12 mouse cellular contexts compared by ENCODE assay signal in the genomic region with DNA sequence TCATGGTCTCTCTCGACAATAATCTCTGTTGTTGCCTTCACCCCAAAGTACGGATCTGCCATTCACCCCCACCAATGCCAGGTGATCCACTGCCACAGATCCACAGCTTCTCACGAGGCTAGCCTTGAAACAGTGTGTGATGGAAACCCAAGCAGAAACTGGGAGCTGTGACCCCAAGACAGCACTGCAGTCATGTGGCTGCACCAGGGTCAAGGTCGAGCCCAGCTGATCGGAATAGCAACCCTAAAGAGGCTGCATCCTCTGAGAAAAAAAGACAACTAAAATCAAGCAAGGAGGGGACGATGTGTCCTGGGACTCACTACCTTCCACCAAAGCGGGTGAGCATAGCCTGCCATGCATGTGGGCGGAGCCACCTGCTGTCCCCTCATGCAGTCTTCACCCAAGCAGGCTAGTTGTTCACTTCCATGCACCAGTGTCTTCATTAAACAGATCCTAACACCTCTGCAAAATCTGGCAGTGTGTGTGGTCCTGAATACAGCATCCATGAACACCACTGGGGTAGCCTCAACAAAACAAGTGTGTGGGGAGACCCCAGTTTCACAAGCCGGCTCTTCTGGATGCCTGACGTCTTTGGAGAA. TPM values are rescaled to one million over a fixed set of nuclear protein-coding genes. Genes with fewer than 3 reads are reported as not detected.
DNase-seq lines count a peak whose midpoint lies in the region; ATAC-seq and TF ChIP-seq lines count a peak whose summit lies in the region.
"Had no signal": no experiment of that assay in that cellular context is flagged by ENCODE, and none has a peak within 500 bp of the region (broad histone marks: within the 10 kb centered on the region; RNA-seq: fewer than 3 reads in every experiment).

No protein-coding gene starts in this region.

- no peak overlapping the region for H3K9ac ChIP-seq in heart, embryonic 16.5 days (ENCODE audit: low read length)
- H3K9ac ChIP-seq in lung, embryonic 15.5 days, result no peak overlapping the region
- H3K9ac ChIP-seq in embryonic facial prominence, embryonic 15.5 days, result no peak overlapping the region
- H3K9ac ChIP-seq in limb, embryonic 14.5 days (ENCODE audit: low read depth, low read length, severe bottlenecking), result no peak overlapping the region

- no peak for DNase-seq in heart, postnatal 25 days (ENCODE audit: low spot score)
- DNase-seq in lung, postnatal 4 days, result no peak
- no peak for DNase-seq in limb, embryonic 14.5 days (ENCODE audit: low spot score)
- DNase-seq in left cerebral cortex, postnatal 4 days, result no peak
- DNase-seq: cerebellum, adult 8-10 months; thymus, adult 18-20 months had no signal

- intact Hi-C loops in heart, postnatal 25 days (cut with DNase I), result no loop called here
- intact Hi-C loops in left cerebral cortex, postnatal 4 days (cut with DNase I), result no loop called here

- no peaks in the 10 kb centered on the region for H3K36me3 ChIP-seq in heart, embryonic 16.5 days (ENCODE audit: control insufficient read depth, insufficient read depth)
- no peaks in the 10 kb centered on the region for H3K36me3 ChIP-seq in lung, embryonic 15.5 days
- H3K36me3 ChIP-seq in embryonic facial prominence, embryonic 15.5 days, result no peaks in the 10 kb centered on the region
- no peaks in the 10 kb centered on the region; the same call in 1 of the 2 replicates for H3K36me3 ChIP-seq in limb, embryonic 14.5 days (ENCODE audit: control insufficient read depth, insufficient read depth, low read length)

- no peak overlapping the region for H3K4me2 ChIP-seq in heart, embryonic 16.5 days (ENCODE audit: low read depth, low read length)
- H3K4me2 ChIP-seq in lung, embryonic 15.5 days, result no peak overlapping the region
- H3K4me2 ChIP-seq in embryonic facial prominence, embryonic 15.5 days (replicated peaks), result no peak overlapping the region
- 0 out of 2 replicates have a peak overlapping the region, but pooled peaks have one; percentile 25 for H3K4me2 ChIP-seq in limb, embryonic 14.5 days (replicated peaks; ENCODE audit: low read depth, low read length, severe bottlenecking)

- no peak for TF ChIP-seq POLR2A in limb, embryonic 14.5 days (IDR thresholded peaks at IDR 0.05; ENCODE audit: borderline replicate concordance, extremely low read depth, insufficient read depth, insufficient read length)

- ATAC-seq in heart, embryonic 16.5 days (replicated peaks; ENCODE audit: extremely low read depth, insufficient read depth, low FRiP score), result no peak
- ATAC-seq in lung, embryonic 15.5 days (ENCODE audit: borderline replicate concordance, extremely low read depth, low FRiP score, low TSS enrichment), result no peak
- no peak for ATAC-seq in embryonic facial prominence, embryonic 15.5 days (ENCODE audit: insufficient number of reproducible peaks, low FRiP score, low TSS enrichment, low read depth)
- ATAC-seq in limb, embryonic 14.5 days (ENCODE audit: low FRiP score, low read depth), result no peak
- ATAC-seq: intestine, postnatal 0 days had no signal

- no peaks in the 10 kb centered on the region for H3K9me3 ChIP-seq in heart, embryonic 16.5 days (replicated peaks; ENCODE audit: control insufficient read depth, low read length)
- H3K9me3 ChIP-seq in lung, embryonic 15.5 days, result no peaks in the 10 kb centered on the region
- H3K9me3 ChIP-seq in embryonic facial prominence, embryonic 15.5 days (replicated peaks), result no peaks in the 10 kb centered on the region
- no peaks in the 10 kb centered on the region for H3K9me3 ChIP-seq in limb, embryonic 14.5 days (ENCODE audit: control insufficient read depth, low read length)

- H3K27me3 ChIP-seq in heart, embryonic 16.5 days (ENCODE audit: control insufficient read depth, insufficient read depth, low read length), result no peaks in the 10 kb centered on the region
- H3K27me3 ChIP-seq in lung, embryonic 15.5 days, result no peaks in the 10 kb centered on the region
- no peaks in the 10 kb centered on the region for H3K27me3 ChIP-seq in embryonic facial prominence, embryonic 15.5 days
- H3K27me3 ChIP-seq in limb, embryonic 14.5 days (ENCODE audit: control insufficient read depth, insufficient read depth, low read length), result no peaks in the 10 kb centered on the region

- WGBS in heart, embryonic 16.5 days, result 77% methylated on average over 10 of the region's 10 CpGs
- WGBS in lung, embryonic 15.5 days, result 77% methylated on average over 10 of the region's 10 CpGs
- 82% methylated on average over 10 of the region's 10 CpGs for WGBS in embryonic facial prominence, embryonic 15.5 days
- 69% methylated on average over 10 of the region's 10 CpGs for WGBS in limb, embryonic 14.5 days

- H3K4me3 ChIP-seq in heart, embryonic 16.5 days (ENCODE audit: low read length), result no peak overlapping the region
- no peak overlapping the region for H3K4me3 ChIP-seq in lung, embryonic 15.5 days
- no peak overlapping the region for H3K4me3 ChIP-seq in embryonic facial prominence, embryonic 15.5 days (replicated peaks)
- no peak overlapping the region for H3K4me3 ChIP-seq in limb, embryonic 14.5 days (replicated peaks; ENCODE audit: low read length)
- H3K4me3 ChIP-seq: myocyte had no signal

- peaks cover 49% of the 10 kb centered on the region for H3K4me1 ChIP-seq in heart, embryonic 16.5 days (ENCODE audit: control insufficient read depth, insufficient read depth, low read length)
- peaks cover 80% of the 10 kb centered on the region for H3K4me1 ChIP-seq in lung, embryonic 15.5 days
- H3K4me1 ChIP-seq in embryonic facial prominence, embryonic 15.5 days, result peaks cover 55% of the 10 kb centered on the region
- peaks cover 90% of the 10 kb centered on the region for H3K4me1 ChIP-seq in limb, embryonic 14.5 days (ENCODE audit: control insufficient read depth, insufficient read depth, low read length)

- peak overlapping the region; percentile 51 for H3K27ac ChIP-seq in heart, embryonic 16.5 days (ENCODE audit: low read length)
- H3K27ac ChIP-seq in lung, embryonic 15.5 days, result peak overlapping the region; percentile 66
- 0 out of 2 replicates have a peak overlapping the region, but pooled peaks have one; percentile 22 for H3K27ac ChIP-seq in embryonic facial prominence, embryonic 15.5 days (replicated peaks)
- peak overlapping the region; percentile 82 for H3K27ac ChIP-seq in limb, embryonic 14.5 days (replicated peaks; ENCODE audit: low read depth, low read length)
- H3K27ac ChIP-seq: macrophage had no signal

RNA-seq across cellular contexts. Expression of a gene that starts 12.1 kb away (rescaled TPM):
- polyA plus RNA-seq in heart, embryonic 16.5 days (2015; fragmentation: Nextera tagmentation; extraction: Ambion mirVana), result 20.2 and 23.6 TPM in 2 replicates
- total RNA-seq in heart, postnatal 25 days (2021), result 10 to 100 TPM; 21.2 to 21.4 TPM
- polyA plus RNA-seq in lung, embryonic 15.5 days (2015; fragmentation: Nextera tagmentation; extraction: Ambion mirVana), result 48.5 and 55.9 TPM in 2 replicates
- polyA plus RNA-seq in embryonic facial prominence, embryonic 15.5 days (2015; fragmentation: Nextera tagmentation; extraction: Ambion mirVana), result 23.4 and 25.9 TPM in 2 replicates
- polyA plus RNA-seq in limb, embryonic 14.5 days (2012; rRNA removed), result 59.1 and 77.2 TPM in 2 replicates
- 27.4 and 33.3 TPM in 2 replicates for polyA plus RNA-seq in limb, embryonic 14.5 days (2014; fragmentation: Nextera tagmentation; extraction: Ambion mirVana)
- 10 to 100 TPM; 19.5 to 21.4 TPM for total RNA-seq in left cerebral cortex, postnatal 4 days (2021)

Comparison
In these comparisons a context has a peak if more than half of its experiments do, and no peak if none do; other contexts are left out.
1. H3K27ac ChIP-seq: peak in every context shown above with its lines; median percentile 82 in limb, embryonic 14.5 days; 66 in lung, embryonic 15.5 days; 51 in heart, embryonic 16.5 days; 22 in embryonic facial prominence, embryonic 15.5 days.